Mouse (Mus musculus) gastrocnemius, postnatal 14 days (tissue): ENCODE measurements around the gene Pgpep1l. TPM values are rescaled to one million over a fixed set of nuclear protein-coding genes. Genes with fewer than 3 reads are reported as not detected.
"Not testable (repeated sequence)": the region's sequence is repeated elsewhere in the genome, so short reads cannot be mapped to it uniquely, and the experiment has no call there.

Experiments used
- DNase-seq: peaks from one replicate; pipeline ENCODE4 v3.0.0; 2021; ENCODE audit warnings: mixed read lengths
- intact Hi-C: fragments of 180-260 bp; cut with DNase I; formaldehyde crosslinking; loops from one replicate; pipeline ENCODE4 v1.15.1; 2025; ENCODE audit warnings: low total_unique reads
- total RNA-seq, 2 experiments: library from RNA; stranded (reverse); gene quantifications; 2 replicates each; pipeline ENCODE4 v1.2.3; 2021

Gene Pgpep1l
- total RNA-seq, 2 experiments from 2014 or later: 8.4 to 9.2 TPM

DNA sequence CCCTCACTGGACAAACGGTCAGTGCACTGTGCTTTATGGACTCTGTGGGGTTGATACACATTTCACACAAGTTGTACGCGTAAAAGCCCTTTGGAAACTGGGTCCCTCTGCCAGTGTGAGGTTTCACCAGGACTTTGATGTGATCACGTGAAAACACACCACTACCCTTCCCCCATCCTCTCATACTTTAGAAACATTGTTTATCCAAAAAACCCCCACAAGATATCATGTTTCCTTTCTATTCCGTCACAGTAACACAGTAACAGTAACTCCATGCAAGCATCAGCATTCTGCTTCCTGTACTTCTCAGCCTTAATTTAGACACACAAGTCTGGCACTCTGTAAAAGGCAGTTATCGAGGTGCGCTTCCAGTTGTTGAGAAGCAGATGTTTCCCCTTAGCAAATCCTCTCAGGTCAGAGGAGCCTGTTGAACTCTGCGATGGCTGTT is 21.8 kb upstream of the Pgpep1l start:
- DNase-seq: no peak
- intact Hi-C loops: no loop called here

DNA sequence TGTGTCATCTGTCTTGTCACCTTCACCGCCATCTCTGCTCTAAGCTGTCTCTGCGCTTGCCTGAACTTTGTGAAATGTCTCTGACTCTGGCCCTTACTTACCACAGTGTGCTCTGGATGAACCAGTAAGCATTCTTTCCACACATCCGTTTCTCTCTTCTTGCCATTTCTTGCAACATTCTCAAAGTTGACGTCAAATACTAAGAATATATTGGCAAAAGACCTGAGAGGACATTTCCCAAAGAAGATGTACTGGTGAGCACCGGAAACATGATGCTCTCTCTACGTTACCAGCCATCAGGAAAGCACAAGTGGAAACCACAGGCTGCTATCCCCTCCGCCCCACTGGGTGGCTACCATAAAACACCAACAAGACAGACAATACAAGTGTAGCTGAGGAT is 19.7 kb upstream of the Pgpep1l start:
- intact Hi-C loops: no loop called here
- DNase-seq: no peak

DNA sequence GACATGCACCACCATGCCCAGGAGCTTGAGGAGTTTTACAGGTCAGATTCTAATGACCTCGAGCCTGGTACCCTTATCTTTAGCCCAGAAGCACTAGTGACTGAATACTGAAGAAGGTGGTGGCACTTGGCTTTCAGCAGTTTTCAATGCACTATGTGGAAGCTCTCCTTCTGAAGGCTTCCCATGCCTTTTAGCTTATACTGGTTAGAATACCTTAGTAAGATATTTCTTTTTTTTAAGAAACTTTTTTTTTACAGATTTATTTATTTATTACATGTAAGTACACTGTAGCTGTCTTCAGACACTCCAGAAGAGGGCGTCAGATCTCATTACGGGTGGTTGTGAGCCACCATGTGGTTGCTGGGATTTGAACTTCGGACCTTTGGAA is 19.1 kb upstream of the Pgpep1l start:
- intact Hi-C loops, DNase-seq: not testable (repeated sequence)

DNA sequence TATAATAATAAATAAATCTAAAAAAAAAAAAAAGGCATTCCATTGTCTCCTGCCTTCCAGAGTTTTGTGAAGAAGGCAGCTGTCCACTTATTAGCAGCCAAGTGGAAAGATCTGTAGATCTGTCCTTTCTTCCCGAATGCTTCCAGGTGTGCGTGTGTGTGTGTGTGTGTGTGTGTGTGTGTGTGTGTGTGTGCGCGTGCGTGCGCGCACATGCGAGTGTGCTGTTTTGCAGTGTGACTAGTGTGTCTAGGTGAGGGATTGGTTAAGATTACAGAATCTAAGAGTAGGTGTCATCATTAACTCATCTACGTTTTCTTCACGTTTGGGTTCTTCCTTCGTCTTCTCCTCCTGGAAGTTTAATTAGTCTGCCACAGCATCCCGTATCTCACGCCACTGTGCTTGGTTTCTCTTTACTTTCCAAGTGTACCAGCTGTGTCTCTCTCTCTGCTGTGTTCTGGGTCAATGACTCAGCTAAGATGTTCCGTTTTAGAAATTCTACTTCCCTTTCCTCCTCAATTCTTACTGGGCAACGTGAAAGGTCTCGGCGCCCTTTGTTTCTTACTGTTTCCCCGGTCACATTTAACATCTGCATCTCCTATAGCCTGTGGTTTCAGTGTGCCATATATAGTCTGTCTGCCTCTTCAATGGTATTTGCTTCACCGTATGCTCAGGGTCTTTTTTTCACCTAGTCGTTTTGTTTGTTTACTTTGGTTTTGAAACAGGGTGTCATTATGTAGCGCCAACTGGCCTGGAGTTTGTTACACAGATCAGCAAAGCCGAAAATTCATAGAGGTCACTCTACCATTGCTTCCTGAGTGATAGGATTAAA is 18.5 kb upstream of the Pgpep1l start:
- intact Hi-C loops: no loop called here
- no peak for DNase-seq

DNA sequence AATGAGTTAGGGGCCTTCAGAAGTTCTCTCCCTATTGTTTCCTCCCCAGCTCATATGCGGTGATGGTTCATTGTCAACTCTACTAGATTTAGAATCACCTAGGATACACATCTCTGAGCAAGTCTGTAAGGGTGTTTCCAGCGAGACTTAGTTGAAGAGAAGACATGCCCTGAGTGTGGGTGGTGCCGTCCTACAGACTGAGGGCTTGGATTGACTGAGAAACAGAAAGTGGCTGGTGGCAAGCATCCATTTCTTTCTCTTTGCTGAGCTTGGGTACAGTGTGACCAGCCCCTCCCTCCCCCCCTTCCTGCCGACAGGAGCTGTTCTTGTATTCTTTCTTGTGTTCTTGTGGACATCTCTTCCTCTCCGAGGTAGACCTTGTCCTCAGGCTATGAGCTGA is 17.3 kb upstream of the Pgpep1l start:
- DNase-seq: no peak
- intact Hi-C loops: no loop called here

GRCm38 (mm10) chr7:68280352-68280869 is 16.4 kb upstream of the Pgpep1l start:
- DNase-seq: no peak
- intact Hi-C loops: no loop called here

DNA sequence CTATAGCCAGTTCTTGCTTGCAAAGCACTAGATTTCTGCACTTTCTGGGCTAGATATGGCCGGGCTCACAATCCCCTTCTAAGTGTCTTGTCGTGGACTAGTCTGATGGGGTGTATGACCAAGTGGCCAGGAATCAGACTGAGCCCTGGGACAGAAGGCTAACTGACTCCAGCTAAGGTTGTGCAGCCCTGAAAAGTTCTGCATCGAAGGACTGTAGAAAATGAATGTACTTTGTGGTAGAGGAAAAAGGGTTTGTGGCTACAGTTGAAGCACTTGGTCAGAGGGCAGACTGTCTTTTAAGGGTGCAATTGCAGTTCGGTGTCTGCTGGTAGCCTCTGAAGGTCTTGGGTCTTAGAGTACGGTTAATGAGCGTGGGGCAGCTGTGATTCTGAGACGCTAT is 15.4 kb upstream of the Pgpep1l start:
- intact Hi-C loops: no loop called here
- no peak for DNase-seq

DNA sequence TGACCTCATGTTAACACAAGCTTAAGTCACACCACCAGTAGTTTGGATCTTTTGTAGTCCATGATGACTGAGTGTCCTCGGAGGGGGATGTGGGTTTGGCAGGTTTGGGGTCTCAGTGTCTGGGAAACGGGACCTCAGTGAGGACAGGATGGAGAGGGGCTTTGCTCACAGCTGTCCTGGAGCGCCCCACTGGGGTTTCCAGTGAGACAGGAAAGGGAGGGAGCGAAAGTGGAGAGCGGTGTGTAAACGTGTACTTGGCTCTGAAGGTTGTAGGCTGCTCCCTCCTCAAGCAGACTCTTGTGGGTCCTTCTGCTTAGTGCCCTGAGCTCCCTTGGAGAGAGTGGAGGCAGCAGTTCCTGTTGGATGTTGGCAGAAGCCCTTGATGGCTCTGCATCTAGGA is 14.9 kb upstream of the Pgpep1l start:
- no peak for DNase-seq
- intact Hi-C loops: no loop called here

DNA sequence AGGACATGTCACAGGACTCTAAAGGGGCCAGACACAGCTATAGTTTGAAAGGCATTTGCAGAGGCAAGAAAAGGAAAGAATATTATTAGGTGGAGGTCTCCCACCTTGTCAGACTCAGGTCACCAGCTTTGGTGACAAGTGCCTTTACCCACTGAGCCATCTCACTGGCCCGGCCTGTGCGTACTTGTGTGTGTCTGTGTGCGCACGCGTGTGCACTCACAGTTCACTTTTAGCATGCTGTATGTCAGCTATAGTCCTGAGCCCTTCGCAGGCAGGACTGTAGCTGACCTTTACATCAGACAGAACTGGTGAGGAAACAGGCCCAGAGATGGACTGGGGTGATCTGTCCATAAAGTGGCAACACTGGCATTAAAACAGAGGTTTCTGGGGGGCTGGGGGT is 14.4 kb upstream of the Pgpep1l start:
- intact Hi-C loops: no loop called here
- DNase-seq: no peak

- no peak for DNase-seq
- intact Hi-C loops: no loop called here
These were observed 13.9 kb upstream of the Pgpep1l start for GRCm38 (mm10) chr7:68277897-68278270.

- intact Hi-C loops: no loop called here
- no peak for DNase-seq
These were observed 13.2 kb upstream of the Pgpep1l start for GRCm38 (mm10) chr7:68277054-68277896.

GRCm38 (mm10) chr7:68275838-68276731 is 12.1 kb upstream of the Pgpep1l start:
- intact Hi-C loops: no loop called here
- no peak for DNase-seq

DNA sequence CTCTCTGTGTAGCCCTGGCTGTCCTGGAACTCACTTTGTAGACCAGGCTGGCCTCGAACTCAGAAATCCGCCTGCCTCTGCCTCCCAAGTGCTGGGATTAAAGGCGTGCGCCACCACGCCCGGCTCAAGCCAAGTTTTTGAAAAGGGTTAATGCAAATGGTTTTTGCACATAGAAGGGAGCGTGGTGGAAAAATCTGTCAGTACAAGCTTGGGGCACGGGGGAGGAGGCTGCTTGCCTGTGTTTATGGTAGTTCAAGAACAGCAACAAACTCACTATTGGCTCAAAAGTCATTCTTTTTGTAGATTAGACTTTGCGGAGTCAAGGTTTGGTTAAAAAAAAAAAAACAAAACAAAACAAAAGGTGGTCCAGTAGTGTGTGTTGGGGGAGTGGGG is 11.4 kb upstream of the Pgpep1l start:
- DNase-seq, intact Hi-C loops: not testable (repeated sequence)

GRCm38 (mm10) chr7:68274951-68275350 is 10.9 kb upstream of the Pgpep1l start:
- DNase-seq: no peak
- intact Hi-C loops: no loop called here

DNA sequence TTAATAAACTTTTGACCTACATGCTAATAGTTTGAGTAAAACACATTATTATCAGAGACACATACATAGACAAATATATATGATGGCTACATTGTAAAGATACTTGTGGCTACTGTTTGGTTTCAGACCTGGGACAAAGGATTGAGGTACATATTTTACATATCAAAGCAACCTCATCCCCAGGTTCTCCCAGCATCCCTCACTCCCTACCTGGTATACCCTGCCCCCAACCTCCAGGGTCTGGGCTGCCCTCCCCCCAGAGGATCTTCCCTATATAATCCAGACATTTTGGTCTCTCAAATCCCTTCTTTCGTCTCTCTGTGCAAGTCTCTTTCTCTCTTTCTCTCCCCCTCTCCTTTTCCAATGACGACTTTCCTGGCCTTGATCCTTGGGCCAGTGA is 10.2 kb upstream of the Pgpep1l start:
- intact Hi-C loops: no loop called here
- DNase-seq: no peak

DNA sequence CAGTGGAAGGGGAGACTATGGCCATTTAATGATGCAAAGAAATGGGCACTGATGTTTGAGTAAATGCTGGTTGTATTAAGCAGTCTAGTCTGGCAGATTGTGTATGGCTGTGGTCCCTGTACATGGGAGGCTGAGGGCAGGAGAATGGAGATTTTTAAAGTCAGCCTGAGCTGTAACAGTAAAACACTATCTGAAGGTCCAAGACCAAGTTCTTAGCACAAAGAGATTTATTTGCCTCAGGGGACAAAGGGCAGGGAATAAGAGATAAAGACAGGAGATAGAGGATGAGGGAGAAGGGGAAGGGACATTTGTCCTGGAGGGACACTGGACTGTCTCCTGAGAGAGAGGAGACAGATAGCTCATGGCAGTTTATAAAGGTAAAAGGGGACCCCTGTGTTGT is 9.5 kb upstream of the Pgpep1l start, which contains the start of gene Fam169b:
TSS of gene Fam169b (plus strand) at position 325 of the 400 bp plus-strand sequence.
- no peak for DNase-seq
- intact Hi-C loops: no loop called here

DNA sequence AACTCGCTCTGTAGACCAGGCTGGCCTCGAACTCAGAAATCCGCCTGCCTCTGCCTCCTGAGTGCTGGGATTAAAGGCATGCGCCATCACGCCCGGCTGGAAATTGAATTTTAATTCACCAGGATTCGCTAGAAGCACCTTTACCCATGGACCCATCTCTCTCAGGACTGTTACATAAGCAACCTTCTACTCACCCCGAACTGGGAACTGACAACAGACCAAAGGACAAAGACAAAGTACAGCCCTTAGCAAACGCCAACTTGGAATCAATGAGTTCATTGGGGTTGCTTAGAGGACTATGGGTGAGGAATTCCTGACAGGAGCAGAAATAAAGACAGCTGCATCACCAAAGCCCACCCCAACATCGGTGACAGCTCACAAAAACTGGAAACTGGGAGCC is 8.6 kb upstream of the Pgpep1l start:
- DNase-seq: no peak
- intact Hi-C loops: no loop called here

- intact Hi-C loops: no loop called here
- no peak for DNase-seq
These were observed 7.8 kb upstream of the Pgpep1l start for GRCm38 (mm10) chr7:68271816-68272215.

DNA sequence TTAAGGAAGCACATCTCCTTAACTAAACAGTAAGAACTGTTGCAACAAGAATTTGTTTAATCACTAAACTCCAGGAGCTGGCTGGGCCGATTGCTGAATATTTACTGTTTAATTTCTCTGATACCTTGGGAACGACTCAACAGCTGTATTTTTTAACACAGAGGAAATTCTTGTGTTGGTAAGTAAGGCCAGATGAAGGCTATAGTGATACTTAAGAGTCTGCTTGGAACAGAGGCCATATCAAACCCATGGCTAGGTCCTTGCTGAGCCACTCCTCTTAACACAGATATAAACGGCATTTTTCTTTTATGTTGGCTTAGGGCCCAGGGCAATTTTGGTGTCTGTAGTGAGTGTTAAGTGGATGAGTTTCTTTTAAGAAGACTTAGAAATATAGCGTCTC is 6.5 kb upstream of the Pgpep1l start:
- no peak for DNase-seq
- intact Hi-C loops: no loop called here

- intact Hi-C loops: no loop called here
- no peak for DNase-seq
These were observed 2.7 kb upstream of the Pgpep1l start for GRCm38 (mm10) chr7:68266691-68267090.
